In the genomic region with DNA sequence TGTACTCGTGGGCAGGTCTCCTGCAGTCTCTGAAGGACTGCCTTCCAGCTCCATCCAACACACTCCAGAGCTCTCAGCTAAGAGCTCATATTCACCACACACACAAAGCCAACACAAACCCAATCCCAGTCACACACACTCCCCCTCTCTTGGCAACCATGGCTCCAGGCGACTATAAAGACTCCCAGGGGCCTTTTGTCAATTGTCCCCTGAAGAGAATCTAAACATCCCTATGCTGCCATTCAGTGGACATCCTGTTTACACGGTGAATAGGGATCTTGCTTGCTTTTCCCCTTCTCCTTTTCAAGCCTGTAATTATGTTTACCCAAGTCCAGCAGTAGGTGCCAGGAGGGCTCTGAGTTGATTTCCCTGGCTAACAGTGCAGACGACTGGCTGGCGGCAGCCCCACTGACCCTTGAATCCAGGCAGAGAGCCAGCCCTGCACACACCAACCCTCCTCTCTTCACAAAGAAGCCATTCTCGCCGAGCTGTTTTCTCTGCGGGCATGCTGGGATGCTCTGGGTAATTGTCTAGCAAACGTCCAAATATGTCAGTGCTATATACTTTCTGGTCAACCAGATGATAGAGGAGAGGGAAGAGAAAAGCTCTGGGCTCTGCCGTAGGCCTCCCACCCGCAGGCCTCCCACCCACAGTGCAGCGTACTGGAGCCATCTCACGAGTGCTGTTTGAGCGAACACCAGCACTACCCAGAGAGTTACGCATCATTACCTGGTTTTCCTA, we compare ENCODE assay signal across 7 mouse cellular contexts.
A peak's percentile ranks its signal among the peaks of the same experiment; 100 is the strongest.
DNase-seq lines count a peak whose midpoint lies in the region; ATAC-seq and TF ChIP-seq lines count a peak whose summit lies in the region.

No protein-coding gene starts in this region.

- TF ChIP-seq CTCF in heart, postnatal 0 days (IDR thresholded peaks at IDR 0.05; ENCODE audit: low read depth) = no peak

- H3K4me2 ChIP-seq in embryonic facial prominence, embryonic 14.5 days (ENCODE audit: low read depth, low read length) = peak overlapping the region; percentile 15; the same call in 1 of the 2 replicates
- no peak overlapping the region for H3K4me2 ChIP-seq in heart, postnatal 0 days (ENCODE audit: low read depth, low read length)
- peak overlapping the region; percentile 19; the same call in 1 of the 2 replicates for H3K4me2 ChIP-seq in limb, embryonic 15.5 days
- peak overlapping the region; percentile 17; the same call in 1 of the 2 replicates for H3K4me2 ChIP-seq in neural tube, embryonic 14.5 days (ENCODE audit: low read depth, low read length)

- 15% methylated on average over 15 of the region's 15 CpGs for WGBS in embryonic facial prominence, embryonic 14.5 days
- WGBS in heart, postnatal 0 days = 34% methylated on average over 15 of the region's 15 CpGs
- WGBS in limb, embryonic 15.5 days = 30% methylated on average over 15 of the region's 15 CpGs
- 4% methylated on average over 15 of the region's 15 CpGs for WGBS in neural tube, embryonic 14.5 days

- H3K27ac ChIP-seq in embryonic facial prominence, embryonic 14.5 days (replicated peaks; ENCODE audit: low read depth, low read length) = peak overlapping the region; percentile 67
- peak overlapping the region; percentile 59 for H3K27ac ChIP-seq in heart, postnatal 0 days (ENCODE audit: low read depth)
- H3K27ac ChIP-seq in limb, embryonic 15.5 days = peak overlapping the region; percentile 77
- peak overlapping the region; percentile 66 for H3K27ac ChIP-seq in neural tube, embryonic 14.5 days (ENCODE audit: low read depth, low read length)

- H3K27me3 ChIP-seq in embryonic facial prominence, embryonic 14.5 days (replicated peaks; ENCODE audit: control insufficient read depth, insufficient read depth, low read length) = no peaks in the 10 kb centered on the region
- no peaks in the 10 kb centered on the region for H3K27me3 ChIP-seq in heart, postnatal 0 days (ENCODE audit: control insufficient read depth, insufficient read depth, low read length)
- H3K27me3 ChIP-seq in limb, embryonic 15.5 days = no peaks in the 10 kb centered on the region
- no peaks in the 10 kb centered on the region; the same call in none of the 2 replicates for H3K27me3 ChIP-seq in neural tube, embryonic 14.5 days (ENCODE audit: control insufficient read depth, insufficient read depth, low read length)

- no peaks in the 10 kb centered on the region for H3K36me3 ChIP-seq in embryonic facial prominence, embryonic 14.5 days (ENCODE audit: control insufficient read depth, insufficient read depth, low read length)
- H3K36me3 ChIP-seq in heart, postnatal 0 days (replicated peaks; ENCODE audit: control insufficient read depth, insufficient read depth, low read length) = no peaks in the 10 kb centered on the region
- no peaks in the 10 kb centered on the region for H3K36me3 ChIP-seq in limb, embryonic 15.5 days
- H3K36me3 ChIP-seq in neural tube, embryonic 14.5 days (ENCODE audit: control insufficient read depth, insufficient read depth, low read length) = no peaks in the 10 kb centered on the region

- no peak overlapping the region for H3K4me3 ChIP-seq in embryonic facial prominence, embryonic 14.5 days (ENCODE audit: low read depth, low read length)
- no peak overlapping the region for H3K4me3 ChIP-seq in heart, postnatal 0 days (ENCODE audit: low read depth, low read length)
- H3K4me3 ChIP-seq in limb, embryonic 15.5 days = no peak overlapping the region
- no peak overlapping the region for H3K4me3 ChIP-seq in neural tube, embryonic 14.5 days (ENCODE audit: low read depth, low read length)

- peak; percentile 25 for DNase-seq in cerebellum, adult 9-11 months
- DNase-seq in embryonic facial prominence, embryonic 14.5 days (ENCODE audit: low spot score) = peak; percentile 86
- peak; percentile 55 for DNase-seq in heart, postnatal 0 days (ENCODE audit: low spot score)
- DNase-seq in kidney, postnatal 36 days = peak; percentile 83 to 89

- H3K9me3 ChIP-seq in embryonic facial prominence, embryonic 14.5 days (ENCODE audit: control insufficient read depth, low read length) = no peaks in the 10 kb centered on the region
- H3K9me3 ChIP-seq in heart, postnatal 0 days (replicated peaks; ENCODE audit: control insufficient read depth, low read length) = no peaks in the 10 kb centered on the region
- no peaks in the 10 kb centered on the region for H3K9me3 ChIP-seq in limb, embryonic 15.5 days
- H3K9me3 ChIP-seq in neural tube, embryonic 14.5 days (ENCODE audit: control insufficient read depth, low read length) = no peaks in the 10 kb centered on the region

- peak; percentile 94 for ATAC-seq in embryonic facial prominence, embryonic 14.5 days (ENCODE audit: low read depth)
- ATAC-seq in heart, postnatal 0 days (ENCODE audit: insufficient read depth, low read depth) = peak; percentile 90
- peak; percentile 86 for ATAC-seq in limb, embryonic 15.5 days (ENCODE audit: insufficient number of reproducible peaks, low FRiP score, low TSS enrichment, low read depth)
- ATAC-seq in neural tube, embryonic 14.5 days (ENCODE audit: low read depth) = peak; percentile 96
- ATAC-seq in inflammation-experienced regulatory T-cells, adult 6 months = no peak

- TF ChIP-seq EP300 in heart, postnatal 0 days (IDR thresholded peaks at IDR 0.05; ENCODE audit: low read depth) = no peak

- no peak overlapping the region for H3K9ac ChIP-seq in embryonic facial prominence, embryonic 14.5 days (ENCODE audit: low read depth, low read length)
- no peak overlapping the region for H3K9ac ChIP-seq in heart, postnatal 0 days (replicated peaks; ENCODE audit: low read depth, low read length)
- no peak overlapping the region for H3K9ac ChIP-seq in limb, embryonic 15.5 days
- no peak overlapping the region for H3K9ac ChIP-seq in neural tube, embryonic 14.5 days (replicated peaks; ENCODE audit: low read depth, low read length)

- peaks cover 17% of the 10 kb centered on the region for H3K4me1 ChIP-seq in embryonic facial prominence, embryonic 14.5 days (ENCODE audit: control insufficient read depth, insufficient read depth, low read length)
- peaks cover 6% of the 10 kb centered on the region; the same call in 1 of the 2 replicates for H3K4me1 ChIP-seq in heart, postnatal 0 days (ENCODE audit: control insufficient read depth, insufficient read depth)
- H3K4me1 ChIP-seq in limb, embryonic 15.5 days = peaks cover 12% of the 10 kb centered on the region
- H3K4me1 ChIP-seq in neural tube, embryonic 14.5 days (ENCODE audit: control insufficient read depth, insufficient read depth, low read length) = peaks cover 9% of the 10 kb centered on the region; the same call in 1 of the 2 replicates

Comparison
In these comparisons a context has a peak if more than half of its experiments do, and no peak if none do; other contexts are left out.
1. DNase-seq: peak in every context shown above with its lines; median percentile 86 in embryonic facial prominence, embryonic 14.5 days; 86 in kidney, postnatal 36 days; 55 in heart, postnatal 0 days; 25 in cerebellum, adult 9-11 months.